Mouse (Mus musculus) intestine, embryonic 14.5 days (tissue): ENCODE data around the gene Eif1ad. TPM values are rescaled to one million over a fixed set of nuclear protein-coding genes. Genes with fewer than 3 reads are reported as not detected.
"Not testable (repeated sequence)": the region's sequence is repeated elsewhere in the genome, so short reads cannot be mapped to it uniquely, and the experiment has no call there.

Experiments used
- ATAC-seq: fragments of 200-750 bp; cut with Nextera tagmentation; replicated peaks from 2 replicates; pipeline ENCODE4 v1.8.0; 2017; ENCODE audit warnings: low read depth, moderate number of reproducible peaks, moderate TSS enrichment, moderate library complexity; ENCODE audit not compliant: low FRiP score, low TSS enrichment
- DNase-seq: peaks from one replicate; pipeline ENCODE4 v3.0.0-alpha.2; 2018; ENCODE audit warnings: low spot score
- H3K27ac ChIP-seq: fragments of 300-500 bp; sonication (generic); 2 replicates; pipeline ENCODE4 v1.5.1; 2014; ENCODE audit warnings: low read depth, mild to moderate bottlenecking, control low read depth
- H3K27me3 ChIP-seq: fragments of 300-500 bp; sonication (generic); replicated peaks from 2 replicates; pipeline ENCODE4 v1.6.1; 2014; ENCODE audit warnings: low read length, control low read depth; ENCODE audit not compliant: control insufficient read depth, insufficient read depth
- H3K36me3 ChIP-seq: fragments of 300-500 bp; sonication (generic); 2 replicates; pipeline ENCODE4 v1.6.1; 2014; ENCODE audit warnings: low read length, control low read depth; ENCODE audit not compliant: control insufficient read depth, insufficient read depth
- H3K4me1 ChIP-seq: fragments of 300-500 bp; sonication (generic); replicated peaks from 2 replicates; pipeline ENCODE4 v1.6.1; 2014; ENCODE audit warnings: low read length, control low read depth, mixed read lengths; ENCODE audit not compliant: control insufficient read depth, insufficient read depth
- H3K4me2 ChIP-seq: fragments of 300-500 bp; sonication (generic); 2 replicates; pipeline ENCODE4 v1.6.1; 2014; ENCODE audit warnings: low read length
- H3K4me3 ChIP-seq: fragments of 300-500 bp; sonication (generic); 2 replicates; pipeline ENCODE4 v1.5.1; 2014; ENCODE audit warnings: low read depth, low read length, control low read depth, mixed read lengths
- H3K9ac ChIP-seq: fragments of 300-500 bp; sonication (generic); 2 replicates; pipeline ENCODE4 v1.6.1; 2014; ENCODE audit warnings: mild to moderate bottlenecking, low read length
- H3K9me3 ChIP-seq: fragments of 300-500 bp; sonication (generic); 2 replicates; pipeline ENCODE4 v1.6.1; 2016; ENCODE audit warnings: low read length, control low read depth; ENCODE audit not compliant: control insufficient read depth
- WGBS: fragments of 180-500 bp; shearing (Covaris S2); extraction: QIAGEN DNeasy Blood & Tissue Kit; methylation state at CpG from one replicate; pipeline ENCODE4 v1.1.7; 2014; 5-methylcytosine and 5-hydroxymethylcytosine counted together
- polyA plus RNA-seq: library from polyadenylated mRNA; unstranded; fragments of >200 nt; fragmentation: Nextera tagmentation; extraction: Ambion mirVana; gene quantifications from 2 replicates; pipeline ENCODE4 v1.2.1, GENCODE M21; 2014

The Eif1ad gene
- polyA plus RNA-seq, 1 experiment from 2014 or later = 55.4 TPM

DNA sequence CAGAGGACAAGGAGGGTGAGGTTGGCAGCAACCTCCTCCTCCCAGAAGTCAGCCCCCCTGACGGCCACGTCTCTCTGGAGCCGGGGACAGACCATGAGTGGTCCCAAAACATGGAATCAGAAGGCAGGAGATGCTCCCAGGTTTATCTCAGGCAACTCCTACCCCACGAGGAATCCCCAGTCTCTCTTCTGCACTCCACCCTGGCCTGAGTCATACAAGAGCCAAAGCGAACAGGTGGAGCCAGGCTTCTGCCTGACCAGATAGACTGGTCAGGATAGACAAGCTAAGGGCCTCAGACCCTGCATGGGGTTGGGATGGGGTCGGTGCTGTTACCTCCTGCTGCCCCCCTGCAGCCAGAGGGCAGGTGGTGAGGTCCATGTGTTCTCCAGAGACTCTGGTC lies 18.5 kb upstream of the Eif1ad start:
- no peaks in the 10 kb centered on the region for H3K4me1 ChIP-seq
- no peak for ATAC-seq
- H3K4me3 ChIP-seq = no peak overlapping the region
- WGBS = 72% methylated on average over 6 of the region's 6 CpGs
- no peak overlapping the region for H3K9ac ChIP-seq
- no peak for DNase-seq
- H3K9me3 ChIP-seq = no peaks in the 10 kb centered on the region
- H3K27me3 ChIP-seq = no peaks in the 10 kb centered on the region
- no peak overlapping the region for H3K27ac ChIP-seq
- no peaks in the 10 kb centered on the region for H3K36me3 ChIP-seq
- no peak overlapping the region for H3K4me2 ChIP-seq

DNA sequence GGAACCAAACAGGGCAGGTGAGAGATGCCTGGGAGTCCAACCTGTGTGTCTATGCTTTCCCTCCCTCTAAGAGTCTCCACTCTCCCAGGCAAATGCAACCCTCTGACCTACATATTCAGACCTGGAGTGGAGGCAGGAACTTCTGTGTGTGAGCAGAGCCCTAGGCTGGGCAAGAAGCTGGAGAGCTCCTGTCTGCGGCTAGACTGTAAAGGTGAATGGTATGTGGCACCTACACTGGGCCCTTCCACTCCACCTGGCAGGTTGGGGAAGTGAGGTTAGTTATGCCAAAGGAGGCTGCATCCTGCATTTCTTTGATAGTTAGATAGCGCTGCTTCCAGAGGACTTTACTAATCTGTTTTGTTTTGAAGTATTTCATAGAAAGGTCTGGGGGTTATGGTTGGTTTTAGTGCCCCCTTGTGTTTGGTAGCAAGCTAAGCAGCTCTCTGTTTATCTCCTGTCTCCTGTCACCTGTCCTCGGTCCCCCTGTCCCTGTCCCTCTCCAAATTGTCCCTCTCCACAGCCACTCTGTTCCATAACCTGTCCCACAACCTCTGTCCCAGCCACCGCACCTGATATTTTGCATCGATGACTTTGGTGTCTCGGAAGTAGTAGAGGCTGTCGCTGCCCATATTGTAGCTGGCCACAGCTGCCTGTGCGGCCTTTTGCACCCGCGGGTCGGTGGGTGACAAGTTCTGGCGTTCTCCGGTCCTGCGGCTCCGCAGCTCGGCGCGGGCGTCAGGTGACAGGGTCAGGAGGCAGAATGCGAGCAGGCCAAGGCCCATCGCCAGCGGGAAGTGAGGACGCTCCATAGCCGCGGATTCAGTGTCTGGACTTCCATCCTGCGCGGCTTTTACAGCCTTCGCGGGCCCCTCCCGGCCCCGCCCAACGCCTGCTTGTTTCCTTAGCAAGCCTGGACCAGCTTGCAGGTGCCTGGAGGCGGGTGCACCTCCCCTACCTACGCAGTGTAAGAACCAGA lies 17.7 kb upstream of the Eif1ad start:
- no peaks in the 10 kb centered on the region for H3K36me3 ChIP-seq
- DNase-seq = peak; percentile 82

DNA sequence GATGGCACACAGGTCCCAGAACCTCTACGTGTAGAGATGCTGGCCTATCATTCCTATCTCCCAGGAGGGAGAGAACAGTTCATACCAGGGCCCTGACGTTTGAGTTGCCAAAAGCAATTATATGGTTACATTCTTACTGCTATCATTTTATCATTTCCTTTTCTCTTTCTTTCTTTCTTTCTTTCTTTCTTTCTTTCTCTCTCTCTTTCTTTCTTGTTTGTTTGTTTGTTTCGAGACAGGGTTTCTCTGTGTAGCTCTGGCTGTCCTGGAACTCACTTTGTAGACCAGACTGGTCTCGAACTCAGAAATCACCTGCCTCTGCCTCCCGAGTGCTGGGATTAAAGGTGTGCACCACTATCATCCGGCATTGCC lies 17.1 kb upstream of the Eif1ad start, which contains the start of gene Cst6:
Gene Cst6, minus strand, starts transcription at position 73 of the 372 bp plus-strand sequence.
- H3K27me3 ChIP-seq, H3K9me3 ChIP-seq, H3K36me3 ChIP-seq, H3K27ac ChIP-seq, H3K4me1 ChIP-seq, DNase-seq, ATAC-seq: not testable (repeated sequence)
- H3K9ac ChIP-seq = peak within 1 kb of the TSS; percentile 28
- H3K4me3 ChIP-seq = peak within 1 kb of the TSS; percentile 23
- WGBS = 65% methylated on average over 6 of the region's 6 CpGs
- H3K4me2 ChIP-seq = peak within 1 kb of the TSS; percentile 53

More for the DNA sequence above, 17.7 kb upstream of the Eif1ad start:
- Histone ChIP-seq H3K9ac (peak overlapping the region; percentile 28), H3K27me3 (no peaks in the 10 kb centered on the region), H3K27ac (no peak overlapping the region), H3K4me1 (no peaks in the 10 kb centered on the region), H3K4me3 (peak overlapping the region; percentile 23), H3K4me2 (peak overlapping the region; percentile 53), H3K9me3 (no peaks in the 10 kb centered on the region)
- 4% methylated on average over 34 of the region's 34 CpGs for WGBS
- peak; percentile 53 for ATAC-seq

- Histone ChIP-seq H3K4me1 (no peaks in the 10 kb centered on the region), H3K27ac (no peak overlapping the region), H3K9ac (no peak overlapping the region), H3K4me2 (no peak overlapping the region), H3K27me3 (no peaks in the 10 kb centered on the region), H3K36me3 (no peaks in the 10 kb centered on the region), H3K4me3 (no peak overlapping the region), H3K9me3 (no peaks in the 10 kb centered on the region)
- WGBS = 66% methylated on average over 2 of the region's 2 CpGs
- DNase-seq (no peak), ATAC-seq (no peak)
Observed at GRCm38 (mm10) chr19:5353609-5354008, 12.9 kb upstream of the Eif1ad start.

- H3K4me3 ChIP-seq = no peak overlapping the region
- DNase-seq (no peak), ATAC-seq (no peak)
- no peaks in the 10 kb centered on the region for H3K4me1 ChIP-seq
- H3K27me3 ChIP-seq = no peaks in the 10 kb centered on the region
- WGBS = no CpG with 5 or more reads among the region's 1 CpGs
- H3K9ac ChIP-seq = no peak overlapping the region
- H3K4me2 ChIP-seq = no peak overlapping the region
- no peaks in the 10 kb centered on the region for H3K36me3 ChIP-seq
- no peaks in the 10 kb centered on the region for H3K9me3 ChIP-seq
- H3K27ac ChIP-seq = no peak overlapping the region
Observed at GRCm38 (mm10) chr19:5356080-5356479, 10.5 kb upstream of the Eif1ad start.

GRCm38 (mm10) chr19:5362186-5362585 lies 4.4 kb upstream of the Eif1ad start:
- no peak for ATAC-seq
- Histone ChIP-seq H3K27me3 (no peaks in the 10 kb centered on the region), H3K9ac (no peak overlapping the region), H3K36me3 (peaks cover 21% of the 10 kb centered on the region), H3K27ac (no peak overlapping the region), H3K4me1 (0 out of 2 replicates have a peak, but pooled peaks cover 7% of the 10 kb centered on the region), H3K9me3 (no peaks in the 10 kb centered on the region), H3K4me2 (no peak overlapping the region), H3K4me3 (no peak overlapping the region)
- no peak for DNase-seq
- 84% methylated on average over 2 of the region's 2 CpGs for WGBS

DNA sequence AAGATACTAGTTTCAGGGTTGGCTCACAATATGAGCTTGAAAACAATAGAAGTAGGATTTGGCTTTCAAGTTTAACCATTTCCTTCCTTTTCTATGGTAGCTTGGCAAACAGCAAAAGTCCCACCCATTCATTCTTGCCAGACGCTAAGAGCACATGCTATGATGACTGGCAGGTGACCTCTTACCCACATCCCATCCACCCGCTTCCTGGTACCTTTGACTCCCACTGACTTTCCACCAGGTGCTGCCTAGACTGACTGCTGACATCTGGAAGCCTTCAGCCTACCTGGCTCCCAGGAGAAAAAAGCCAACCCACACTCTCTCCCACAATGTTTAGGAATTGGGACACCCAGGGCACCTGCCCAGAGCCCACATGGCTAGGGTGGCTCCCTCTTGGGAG lies 2.4 kb upstream of the Eif1ad start:
- 96% methylated on average over 2 of the region's 2 CpGs for WGBS
- peaks cover 32% of the 10 kb centered on the region for H3K36me3 ChIP-seq
- H3K9ac ChIP-seq = no peak overlapping the region
- no peak overlapping the region for H3K4me2 ChIP-seq
- no peak overlapping the region for H3K4me3 ChIP-seq
- H3K27ac ChIP-seq = no peak overlapping the region
- no peaks in the 10 kb centered on the region for H3K9me3 ChIP-seq
- H3K4me1 ChIP-seq = peaks cover 17% of the 10 kb centered on the region
- no peak for ATAC-seq
- no peaks in the 10 kb centered on the region for H3K27me3 ChIP-seq
- no peak for DNase-seq

- Histone ChIP-seq H3K9me3 (no peaks in the 10 kb centered on the region), H3K4me3 (peak overlapping the region; percentile 100), H3K36me3 (peaks cover 48% of the 10 kb centered on the region), H3K27ac (no peak overlapping the region), H3K4me2 (peak overlapping the region; percentile 69), H3K9ac (peak overlapping the region; percentile 77), H3K27me3 (no peaks in the 10 kb centered on the region), H3K4me1 (peaks cover 17% of the 10 kb centered on the region)
- no peak for ATAC-seq
- DNase-seq = no peak
- WGBS = 17% methylated on average over 11 of the region's 11 CpGs
Observed at GRCm38 (mm10) chr19:5365751-5366150, 790 bp upstream of the Eif1ad start.

DNA sequence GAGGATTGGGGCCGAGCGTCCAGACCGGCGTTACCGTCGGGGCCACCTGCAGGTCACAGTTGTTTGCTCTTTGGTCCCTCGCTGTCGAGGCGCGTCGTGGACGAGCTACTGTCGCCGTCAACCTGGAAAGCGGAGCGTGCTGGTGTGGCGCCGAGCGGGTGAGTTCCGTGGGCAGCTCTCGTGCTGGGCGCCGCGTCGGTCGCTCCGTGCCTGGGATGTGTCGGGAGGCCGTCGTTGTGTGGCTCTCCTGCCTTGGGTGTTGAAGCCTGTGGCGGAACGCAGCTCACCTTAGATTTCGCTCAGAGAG lies 465 bp downstream of the Eif1ad start, which contains the start of gene Banf1:
Gene Banf1, minus strand, starts transcription at position 116 of the 307 bp plus-strand sequence.
- Histone ChIP-seq H3K27me3 (no peaks in the 10 kb centered on the region), H3K9me3 (no peaks in the 10 kb centered on the region), H3K27ac (peak within 1 kb of the TSS; percentile 96), H3K4me3 (peak within 1 kb of the TSS; percentile 100), H3K4me1 (peaks cover 17% of the 10 kb centered on the region), H3K36me3 (peaks cover 58% of the 10 kb centered on the region), H3K9ac (peak within 1 kb of the TSS; percentile 77), H3K4me2 (peak within 1 kb of the TSS; percentile 69)
- DNase-seq = no peak
- WGBS = under 1% methylated on average over 33 of the region's 33 CpGs
- no peak for ATAC-seq
